ENCODE assay signal across 8 mouse cellular contexts in genomic region chr11:79738725-79739558, GRCm38 (mm10).
DNase-seq lines count a peak whose midpoint lies in the region; ATAC-seq and TF ChIP-seq lines count a peak whose summit lies in the region.

No protein-coding gene starts in this region.

- WGBS in intestine, embryonic 16.5 days, result 55% methylated on average over 19 of the region's 19 CpGs
- 56% methylated on average over 19 of the region's 19 CpGs for WGBS in liver, embryonic 16.5 days (ENCODE audit: insufficient replicate concordance)
- 50% methylated on average over 19 of the region's 19 CpGs for WGBS in stomach, postnatal 0 days

- H3K36me3 ChIP-seq in intestine, embryonic 16.5 days (ENCODE audit: control insufficient read depth, insufficient read depth, low read length), result no peaks in the 10 kb centered on the region
- no peaks in the 10 kb centered on the region for H3K36me3 ChIP-seq in liver, embryonic 16.5 days (ENCODE audit: control insufficient read depth, insufficient read depth)
- 0 out of 2 replicates have a peak, but pooled peaks cover 3% of the 10 kb centered on the region for H3K36me3 ChIP-seq in stomach, postnatal 0 days (ENCODE audit: control insufficient read depth, insufficient read depth, low read length)

- no peak overlapping the region for H3K4me3 ChIP-seq in intestine, embryonic 16.5 days (ENCODE audit: low read length)
- H3K4me3 ChIP-seq in liver, embryonic 16.5 days (ENCODE audit: low read depth, low read length), result no peak overlapping the region
- no peak overlapping the region for H3K4me3 ChIP-seq in stomach, postnatal 0 days (ENCODE audit: low read depth, low read length)

- peak overlapping the region; percentile 72 for H3K27ac ChIP-seq in intestine, embryonic 16.5 days (ENCODE audit: low read length)
- H3K27ac ChIP-seq in liver, embryonic 16.5 days (ENCODE audit: low read length), result no peak overlapping the region
- peak overlapping the region; percentile 88 for H3K27ac ChIP-seq in stomach, postnatal 0 days (replicated peaks)

- peak; percentile 48 for ATAC-seq in common myeloid progenitor, adult 5-6 weeks (replicated peaks; ENCODE audit: low read depth, poor library complexity, severe bottlenecking)
- ATAC-seq in intestine, embryonic 16.5 days, result peak; percentile 75
- ATAC-seq in liver, embryonic 16.5 days (ENCODE audit: low read depth), result peak; percentile 51
- peak; percentile 89 for ATAC-seq in stomach, postnatal 0 days (ENCODE audit: low FRiP score, low TSS enrichment)

- H3K27me3 ChIP-seq in intestine, embryonic 16.5 days (replicated peaks; ENCODE audit: control insufficient read depth, insufficient read depth, low read length), result no peaks in the 10 kb centered on the region
- H3K27me3 ChIP-seq in liver, embryonic 16.5 days (ENCODE audit: control insufficient read depth, insufficient read depth, low read depth, low read length), result no peaks in the 10 kb centered on the region
- no peaks in the 10 kb centered on the region for H3K27me3 ChIP-seq in stomach, postnatal 0 days (ENCODE audit: control insufficient read depth, insufficient read depth, low read length)

- no peaks in the 10 kb centered on the region for H3K9me3 ChIP-seq in intestine, embryonic 16.5 days (ENCODE audit: control insufficient read depth, low read length)
- no peaks in the 10 kb centered on the region for H3K9me3 ChIP-seq in liver, embryonic 16.5 days (replicated peaks; ENCODE audit: control insufficient read depth, low read length)
- H3K9me3 ChIP-seq in stomach, postnatal 0 days (ENCODE audit: control insufficient read depth, low read length), result no peaks in the 10 kb centered on the region

- TF ChIP-seq CTCF in stomach, postnatal 0 days (IDR thresholded peaks at IDR 0.05; ENCODE audit: low read depth), result no peak

- peak; percentile 83 for DNase-seq in adrenal gland, adult 2 months
- DNase-seq in adrenal gland, adult 8-10 months, result no peak
- DNase-seq in heart, adult 18-20 months, result peak; percentile 70 to 89
- DNase-seq in stomach, postnatal 0 days (ENCODE audit: low spot score), result peak; percentile 57
- no peak for DNase-seq in layer of hippocampus, postnatal 36 days

- no peak for TF ChIP-seq EP300 in stomach, postnatal 0 days (optimal IDR thresholded peaks at IDR 0.05)

- H3K4me1 ChIP-seq in intestine, embryonic 16.5 days (ENCODE audit: control insufficient read depth, insufficient read depth, low read length), result peaks cover 32% of the 10 kb centered on the region
- peaks cover 8% of the 10 kb centered on the region for H3K4me1 ChIP-seq in liver, embryonic 16.5 days (ENCODE audit: control insufficient read depth, low read depth, low read length)
- H3K4me1 ChIP-seq in stomach, postnatal 0 days (replicated peaks; ENCODE audit: control insufficient read depth, insufficient read depth), result peaks cover 13% of the 10 kb centered on the region

- H3K9ac ChIP-seq in intestine, embryonic 16.5 days (ENCODE audit: low read depth, low read length), result no peak overlapping the region
- H3K9ac ChIP-seq in liver, embryonic 16.5 days (ENCODE audit: low read depth, low read length), result no peak overlapping the region
- 0 out of 2 replicates have a peak overlapping the region, but pooled peaks have one; percentile 35 for H3K9ac ChIP-seq in stomach, postnatal 0 days (ENCODE audit: low read length)

- no peak overlapping the region for H3K4me2 ChIP-seq in intestine, embryonic 16.5 days (ENCODE audit: low read depth, low read length)
- no peak overlapping the region for H3K4me2 ChIP-seq in liver, embryonic 16.5 days (ENCODE audit: low read depth, low read length)
- no peak overlapping the region for H3K4me2 ChIP-seq in stomach, postnatal 0 days (replicated peaks; ENCODE audit: low read depth)

Comparison
In these comparisons a context has a peak if more than half of its experiments do, and no peak if none do; other contexts are left out.
1. DNase-seq: peak in adrenal gland, adult 2 months (single experiment), heart, adult 18-20 months (2 of 2) and stomach, postnatal 0 days (single experiment); none in adrenal gland, adult 8-10 months (single experiment) and layer of hippocampus, postnatal 36 days (0 of 2).
2. Peak in every context shown above with its lines, with median percentiles within 50 percentile points of each other: ATAC-seq.